Mouse (Mus musculus) kidney, adult 2 months (tissue): Measurements from ENCODE around the gene Chpt1. TPM values are rescaled to one million over a fixed set of nuclear protein-coding genes. Genes with fewer than 3 reads are reported as not detected.

Experiments used
- DNase-seq: peaks from one replicate; pipeline ENCODE4 v3.0.0; 2021
- H3K27ac ChIP-seq: fragments of 200-500 bp; 2 replicates; pipeline ENCODE4 v1.5.1; 2012; ENCODE audit warnings: low read depth, low read length, control low read depth, inconsistent platforms; ENCODE audit not compliant: insufficient read depth
- H3K27me3 ChIP-seq: fragments of 200-500 bp; replicated peaks from 2 replicates; pipeline ENCODE4 v1.6.1; 2012; ENCODE audit warnings: mild to moderate bottlenecking, moderate library complexity, low read length, inconsistent platforms; ENCODE audit not compliant: control insufficient read depth, insufficient read depth
- H3K36me3 ChIP-seq: fragments of 200-500 bp; 2 replicates; pipeline ENCODE4 v1.6.1; 2012; ENCODE audit warnings: mild to moderate bottlenecking, moderate library complexity, low read length, inconsistent platforms; ENCODE audit not compliant: control insufficient read depth, insufficient read depth
- H3K4me1 ChIP-seq: fragments of 200-500 bp; 2 replicates; pipeline ENCODE4 v1.6.1; 2011; ENCODE audit warnings: low read length; ENCODE audit not compliant: control insufficient read depth, insufficient read depth
- H3K4me3 ChIP-seq: fragments of 200-500 bp; 2 replicates; pipeline ENCODE4 v1.5.1; 2011; ENCODE audit warnings: mild to moderate bottlenecking, low read depth, low read length, control low read depth; ENCODE audit not compliant: insufficient read depth
- CTCF ChIP-seq: fragments of 200-500 bp; conservative IDR thresholded peaks from 2 replicates; pipeline ENCODE4 v1.5.1; 2011; ENCODE audit warnings: low read depth, mild to moderate bottlenecking, control low read depth, low read length, moderate library complexity, mixed read lengths; ENCODE audit not compliant: insufficient read depth, insufficient read length
- POLR2A ChIP-seq: fragments of 200-500 bp; IDR thresholded peaks from one replicate; pipeline ENCODE4 v1.6.1; 2011; ENCODE audit warnings: low read depth, low read length, control low read depth
- WGBS: fragments of 180-500 bp; shearing (Covaris S2); methylation state at CpG from one replicate; pipeline ENCODE4 v1.1.7; 2018; 5-methylcytosine and 5-hydroxymethylcytosine counted together
- polyA plus RNA-seq: library from polyadenylated mRNA; depleted of rRNA; stranded (reverse); fragments of >200 nt; gene quantifications from 2 replicates; pipeline ENCODE4 v1.2.3, GENCODE M21; 2012; rRNA removed

Gene Chpt1
- polyA plus RNA-seq, 1 experiment = 524 TPM

- 94% methylated on average over 12 of the region's 12 CpGs for WGBS
- H3K27ac ChIP-seq = no peak overlapping the region
- H3K36me3 ChIP-seq = no peaks in the 10 kb centered on the region
- TF ChIP-seq CTCF = no peak
- TF ChIP-seq POLR2A = no peak
- H3K27me3 ChIP-seq = no peaks in the 10 kb centered on the region
- DNase-seq = no peak
- peaks cover 4% of the 10 kb centered on the region; the same call in 1 of the 2 replicates for H3K4me1 ChIP-seq
- H3K4me3 ChIP-seq = no peak overlapping the region
Measured at GRCm38 (mm10) chr10:88407875-88408631, 95.8 kb downstream of the Chpt1 start.

GRCm38 (mm10) chr10:88405812-88406211, 98.1 kb downstream of the Chpt1 start:
- Histone ChIP-seq H3K27me3 (no peaks in the 10 kb centered on the region), H3K4me1 (peaks cover 4% of the 10 kb centered on the region; the same call in 1 of the 2 replicates), H3K27ac (no peak overlapping the region), H3K4me3 (no peak overlapping the region), H3K36me3 (no peaks in the 10 kb centered on the region)
- WGBS = 22% methylated on average over 7 of the region's 7 CpGs
- peak; percentile 45 for DNase-seq
- TF ChIP-seq CTCF (no peak), POLR2A (no peak)

- no peak for DNase-seq
- no peak for TF ChIP-seq CTCF
- TF ChIP-seq POLR2A = no peak
- Histone ChIP-seq H3K4me1 (peaks cover 4% of the 10 kb centered on the region; the same call in 1 of the 2 replicates), H3K27me3 (no peaks in the 10 kb centered on the region), H3K4me3 (no peak overlapping the region), H3K36me3 (no peaks in the 10 kb centered on the region), H3K27ac (no peak overlapping the region)
- 74% methylated on average over 6 of the region's 6 CpGs for WGBS
Measured at GRCm38 (mm10) chr10:88404220-88404619, 99.7 kb downstream of the Chpt1 start.

- 85% methylated on average over 4 of the region's 4 CpGs for WGBS
- H3K27me3 ChIP-seq = no peaks in the 10 kb centered on the region
- peaks cover 4% of the 10 kb centered on the region; the same call in 1 of the 2 replicates for H3K4me1 ChIP-seq
- TF ChIP-seq CTCF = no peak
- no peak for TF ChIP-seq POLR2A
- no peaks in the 10 kb centered on the region for H3K36me3 ChIP-seq
- H3K4me3 ChIP-seq = no peak overlapping the region
- H3K27ac ChIP-seq = no peak overlapping the region
- no peak for DNase-seq
Measured at GRCm38 (mm10) chr10:88403021-88403420, 100.9 kb downstream of the Chpt1 start.

Other genes starting within 250 kb of the Chpt1 start
- 16.4 and 18.5 TPM in 2 replicates for gene Dram1, start 125.0 kb downstream of the Chpt1 start, polyA plus RNA-seq
- gene Gnptab, start 124.9 kb downstream of the Chpt1 start, polyA plus RNA-seq = 12.6 and 12.8 TPM in 2 replicates
- not detected in 2 replicates for gene Sycp3, start 44.5 kb downstream of the Chpt1 start, polyA plus RNA-seq
- 7.8 TPM in 1 of 2 replicates, not detected in the other for gene Mybpc1, start 101.1 kb upstream of the Chpt1 start, polyA plus RNA-seq
- 0.34 TPM in 1 of 2 replicates, not detected in the other for gene Spic, start 180.9 kb upstream of the Chpt1 start, polyA plus RNA-seq
- gene Arl1, start 226.8 kb upstream of the Chpt1 start, polyA plus RNA-seq = 23.2 and 33.6 TPM in 2 replicates